Mouse (Mus musculus): ENCODE results near the gene Zc2hc1b.

- TF ChIP-seq CTCF (IDR thresholded peaks at IDR 0.05; ENCODE audit: low read depth, low read length) (no peak), POLR2A (IDR thresholded peaks at IDR 0.05; ENCODE audit: extremely low read depth, insufficient read depth, low read length) (no peak)
Measured at GRCm38 (mm10) chr10:13125811-13126210, 52.0 kb downstream of the Zc2hc1b start.

Data from liver, adult 2 months (tissue).